Mouse (Mus musculus) ZHBTc4 (cell line): Measurements from ENCODE around the gene Taar7e.
"Not testable (repeated sequence)": the region's sequence is repeated elsewhere in the genome, so short reads cannot be mapped to it uniquely, and the experiment has no call there.

Experiments used
- DNase-seq: peaks from one replicate; pipeline ENCODE4 v3.0.0-alpha.2; 2011; ENCODE audit warnings: low read depth, low spot score

Taar7e gene

GRCm38 (mm10) chr10:24037314-24037713 lies at the start of gene Taar7e:
Gene Taar7e, plus strand, starts transcription at chr10:24037614.
- DNase-seq: no peak

- DNase-seq: no peak
These were observed 44.0 kb upstream of the Taar7e start, which contains the start of gene Taar7a for GRCm38 (mm10) chr10:23993381-23993780. Gene Taar7a, minus strand, starts transcription at chr10:23993481.

GRCm38 (mm10) chr10:23999639-24000038 lies 37.8 kb upstream of the Taar7e start, which contains the start of gene Taar7b:
Gene Taar7b, plus strand, starts transcription at chr10:23999939.
- DNase-seq: no peak

GRCm38 (mm10) chr10:24006442-24006841 lies 31.0 kb upstream of the Taar7e start:
- DNase-seq: no peak

GRCm38 (mm10) chr10:24007034-24007433 lies 30.4 kb upstream of the Taar7e start:
- DNase-seq: peak; percentile 21

- no peak for DNase-seq
These were observed 29.3 kb upstream of the Taar7e start for GRCm38 (mm10) chr10:24008143-24008542.

- DNase-seq: no peak
These were observed 10.5 kb upstream of the Taar7e start, which contains the start of gene Taar7d for GRCm38 (mm10) chr10:24026922-24027321. Gene Taar7d, plus strand, starts transcription at chr10:24027222.

GRCm38 (mm10) chr10:24031347-24031746 lies 6.1 kb upstream of the Taar7e start:
- DNase-seq: no peak

- peak; percentile 24 for DNase-seq
These were observed 2.9 kb downstream of the Taar7e start for GRCm38 (mm10) chr10:24040120-24040869.

GRCm38 (mm10) chr10:24049210-24049609 lies 11.8 kb downstream of the Taar7e start, which contains the start of gene Taar7f:
Gene Taar7f, plus strand, starts transcription at chr10:24049510.
- no peak for DNase-seq

- DNase-seq: no peak
These were observed 14.6 kb downstream of the Taar7e start for GRCm38 (mm10) chr10:24052039-24052438.

- no peak for DNase-seq
These were observed 21.6 kb downstream of the Taar7e start for GRCm38 (mm10) chr10:24058986-24059385.

- DNase-seq: not testable (repeated sequence)
These were observed 37.3 kb downstream of the Taar7e start for GRCm38 (mm10) chr10:24074751-24075150.

GRCm38 (mm10) chr10:24076200-24076599 lies 38.8 kb downstream of the Taar7e start, which contains the start of gene Taar8a:
Gene Taar8a, plus strand, starts transcription at chr10:24076500.
- DNase-seq: not testable (repeated sequence)

- DNase-seq: peak; percentile 56
These were observed 42.8 kb downstream of the Taar7e start for GRCm38 (mm10) chr10:24080166-24080565.

- DNase-seq: peak; percentile 39
These were observed 48.5 kb downstream of the Taar7e start for GRCm38 (mm10) chr10:24085936-24086335.

- no peak for DNase-seq
These were observed 49.1 kb downstream of the Taar7e start for GRCm38 (mm10) chr10:24086555-24086954.

GRCm38 (mm10) chr10:24087168-24087567 lies 49.8 kb downstream of the Taar7e start:
- no peak for DNase-seq
